Mouse (Mus musculus) frontal cortex, adult (tissue): Measurements from ENCODE around the gene Bnip1.

Experiments used
- ATAC-seq: cut with Nextera tagmentation; 2 replicates; pipeline ENCODE4 v1.9.2; 2017; ENCODE audit warnings: mild to moderate bottlenecking, moderate library complexity, mixed read lengths; ENCODE audit not compliant: low TSS enrichment

The Bnip1 gene

GRCm38 (mm10) chr17:26793068-26793765 lies 12.4 kb downstream of the Bnip1 start:
- ATAC-seq = no peak

GRCm38 (mm10) chr17:26794744-26795143 lies 13.9 kb downstream of the Bnip1 start:
- ATAC-seq = peak; percentile 48; the same call in 1 of the 2 replicates

- ATAC-seq = no peak
These were observed 14.5 kb downstream of the Bnip1 start for GRCm38 (mm10) chr17:26795386-26795785.

GRCm38 (mm10) chr17:26797379-26798128 lies 16.7 kb downstream of the Bnip1 start:
- ATAC-seq = no peak

- ATAC-seq = no peak
These were observed 22.0 kb downstream of the Bnip1 start for GRCm38 (mm10) chr17:26802886-26803285.

GRCm38 (mm10) chr17:26812607-26813006 lies 31.7 kb downstream of the Bnip1 start:
- ATAC-seq = no peak

- ATAC-seq = no peak
These were observed 32.6 kb downstream of the Bnip1 start for GRCm38 (mm10) chr17:26813497-26813896.

GRCm38 (mm10) chr17:26816810-26817209 lies 35.9 kb downstream of the Bnip1 start:
- ATAC-seq = no peak

- no peak for ATAC-seq
These were observed 36.9 kb downstream of the Bnip1 start for GRCm38 (mm10) chr17:26817776-26818175.

- ATAC-seq = no peak
These were observed 45.3 kb downstream of the Bnip1 start for GRCm38 (mm10) chr17:26826131-26826530.

GRCm38 (mm10) chr17:26833806-26834205 lies 52.9 kb downstream of the Bnip1 start:
- no peak for ATAC-seq

- ATAC-seq = no peak
These were observed 53.6 kb downstream of the Bnip1 start for GRCm38 (mm10) chr17:26834302-26834965.

- ATAC-seq = no peak
These were observed 54.3 kb downstream of the Bnip1 start for GRCm38 (mm10) chr17:26834966-26835755.

- no peak for ATAC-seq
These were observed 55.1 kb downstream of the Bnip1 start for GRCm38 (mm10) chr17:26835956-26836355.

GRCm38 (mm10) chr17:26836377-26836776 lies 55.5 kb downstream of the Bnip1 start:
- ATAC-seq = no peak

GRCm38 (mm10) chr17:26836786-26837545 lies 56.1 kb downstream of the Bnip1 start:
- no peak for ATAC-seq

GRCm38 (mm10) chr17:26837546-26837985 lies 56.7 kb downstream of the Bnip1 start:
- ATAC-seq = no peak

- no peak for ATAC-seq
These were observed 57.5 kb downstream of the Bnip1 start for GRCm38 (mm10) chr17:26838191-26838910.

- ATAC-seq = no peak
These were observed 58.2 kb downstream of the Bnip1 start for GRCm38 (mm10) chr17:26838911-26839717.
